Mouse (Mus musculus): Measurements from ENCODE around the gene Dip2b. TPM values are rescaled to one million over a fixed set of nuclear protein-coding genes. Genes with fewer than 3 reads are reported as not detected.
A peak's percentile ranks its signal among the peaks of the same experiment; 100 is the strongest.

Gene Dip2b
- polyA plus RNA-seq, 1 experiment from 2014 or later: 3.0 TPM

GRCm38 (mm10) chr15:100025076-100025834 lies 13.2 kb upstream of the Dip2b start:
- Histone ChIP-seq H3K9me3 (replicated peaks; ENCODE audit: control insufficient read depth, low read length) (no peaks in the 10 kb centered on the region), H3K9ac (ENCODE audit: low read depth, low read length) (no peak overlapping the region), H3K36me3 (ENCODE audit: control insufficient read depth, insufficient read depth) (no peaks in the 10 kb centered on the region), H3K27me3 (ENCODE audit: control insufficient read depth, insufficient read depth, low read depth, low read length) (no peaks in the 10 kb centered on the region), H3K4me3 (ENCODE audit: low read depth, low read length) (no peak overlapping the region), H3K4me1 (ENCODE audit: control insufficient read depth, low read depth, low read length) (peaks cover 3% of the 10 kb centered on the region), H3K27ac (ENCODE audit: low read length) (no peak overlapping the region), H3K4me2 (ENCODE audit: low read depth, low read length) (no peak overlapping the region)
- no peak for ATAC-seq (ENCODE audit: low read depth)
- 56% methylated on average over 11 of the region's 11 CpGs for WGBS (ENCODE audit: insufficient replicate concordance)

- 63% methylated on average over 2 of the region's 2 CpGs for WGBS (ENCODE audit: insufficient replicate concordance)
These were observed 10.3 kb upstream of the Dip2b start for GRCm38 (mm10) chr15:100028133-100028532.

GRCm38 (mm10) chr15:100029497-100029896 lies 9.0 kb upstream of the Dip2b start:
- Histone ChIP-seq H3K4me2 (ENCODE audit: low read depth, low read length) (no peak overlapping the region), H3K27me3 (ENCODE audit: control insufficient read depth, insufficient read depth, low read depth, low read length) (no peaks in the 10 kb centered on the region), H3K27ac (ENCODE audit: low read length) (no peak overlapping the region), H3K9me3 (replicated peaks; ENCODE audit: control insufficient read depth, low read length) (no peaks in the 10 kb centered on the region), H3K9ac (ENCODE audit: low read depth, low read length) (no peak overlapping the region), H3K4me1 (ENCODE audit: control insufficient read depth, low read depth, low read length) (peaks cover 3% of the 10 kb centered on the region), H3K4me3 (ENCODE audit: low read depth, low read length) (no peak overlapping the region), H3K36me3 (ENCODE audit: control insufficient read depth, insufficient read depth) (no peaks in the 10 kb centered on the region)
- no peak for ATAC-seq (ENCODE audit: low read depth)
- 70% methylated on average over 8 of the region's 8 CpGs for WGBS (ENCODE audit: insufficient replicate concordance)

More at GRCm38 (mm10) chr15:100028133-100028532, 10.3 kb upstream of the Dip2b start:
- Histone ChIP-seq H3K9me3 (replicated peaks; ENCODE audit: control insufficient read depth, low read length) (no peaks in the 10 kb centered on the region), H3K9ac (ENCODE audit: low read depth, low read length) (no peak overlapping the region), H3K36me3 (ENCODE audit: control insufficient read depth, insufficient read depth) (no peaks in the 10 kb centered on the region), H3K4me1 (ENCODE audit: control insufficient read depth, low read depth, low read length) (peaks cover 3% of the 10 kb centered on the region), H3K27me3 (ENCODE audit: control insufficient read depth, insufficient read depth, low read depth, low read length) (no peaks in the 10 kb centered on the region), H3K4me3 (ENCODE audit: low read depth, low read length) (no peak overlapping the region), H3K27ac (ENCODE audit: low read length) (no peak overlapping the region), H3K4me2 (ENCODE audit: low read depth, low read length) (no peak overlapping the region)
- ATAC-seq (ENCODE audit: low read depth): no peak

- Histone ChIP-seq H3K27ac (ENCODE audit: low read length) (no peak overlapping the region), H3K9me3 (replicated peaks; ENCODE audit: control insufficient read depth, low read length) (no peaks in the 10 kb centered on the region), H3K4me2 (ENCODE audit: low read depth, low read length) (no peak overlapping the region), H3K4me1 (ENCODE audit: control insufficient read depth, low read depth, low read length) (no peaks in the 10 kb centered on the region), H3K4me3 (ENCODE audit: low read depth, low read length) (no peak overlapping the region), H3K9ac (ENCODE audit: low read depth, low read length) (no peak overlapping the region), H3K36me3 (ENCODE audit: control insufficient read depth, insufficient read depth) (no peaks in the 10 kb centered on the region), H3K27me3 (ENCODE audit: control insufficient read depth, insufficient read depth, low read depth, low read length) (no peaks in the 10 kb centered on the region)
- WGBS (ENCODE audit: insufficient replicate concordance): 67% methylated on average over 2 of the region's 2 CpGs
- ATAC-seq (ENCODE audit: low read depth): no peak
These were observed 8.6 kb upstream of the Dip2b start for GRCm38 (mm10) chr15:100029900-100030299.

- no peaks in the 10 kb centered on the region for H3K27me3 ChIP-seq (ENCODE audit: control insufficient read depth, insufficient read depth, low read depth, low read length)
- H3K36me3 ChIP-seq (ENCODE audit: control insufficient read depth, insufficient read depth): no peaks in the 10 kb centered on the region
- H3K4me3 ChIP-seq (ENCODE audit: low read depth, low read length): no peak overlapping the region
- no peak overlapping the region for H3K4me2 ChIP-seq (ENCODE audit: low read depth, low read length)
- ATAC-seq (ENCODE audit: low read depth): no peak
- no peaks in the 10 kb centered on the region for H3K9me3 ChIP-seq (replicated peaks; ENCODE audit: control insufficient read depth, low read length)
- no peak overlapping the region for H3K9ac ChIP-seq (ENCODE audit: low read depth, low read length)
- H3K27ac ChIP-seq (ENCODE audit: low read length): no peak overlapping the region
- 68% methylated on average over 3 of the region's 3 CpGs for WGBS (ENCODE audit: insufficient replicate concordance)
- no peaks in the 10 kb centered on the region for H3K4me1 ChIP-seq (ENCODE audit: control insufficient read depth, low read depth, low read length)
These were observed 5.9 kb upstream of the Dip2b start for GRCm38 (mm10) chr15:100032546-100032945.

- no peaks in the 10 kb centered on the region for H3K36me3 ChIP-seq (ENCODE audit: control insufficient read depth, insufficient read depth)
These were observed 687 bp downstream of the Dip2b start for GRCm38 (mm10) chr15:100039001-100039701.

GRCm38 (mm10) chr15:100040541-100041266 lies 2.2 kb downstream of the Dip2b start:
- WGBS (ENCODE audit: insufficient replicate concordance): 23% methylated on average over 14 of the region's 14 CpGs
- H3K27ac ChIP-seq (ENCODE audit: low read length): no peak overlapping the region

More at GRCm38 (mm10) chr15:100039001-100039701, 687 bp downstream of the Dip2b start:
- Histone ChIP-seq H3K4me1 (ENCODE audit: control insufficient read depth, low read depth, low read length) (peaks cover 25% of the 10 kb centered on the region), H3K27me3 (ENCODE audit: control insufficient read depth, insufficient read depth, low read depth, low read length) (peaks cover 14% of the 10 kb centered on the region), H3K4me3 (ENCODE audit: low read depth, low read length) (peak overlapping the region; percentile 84), H3K9me3 (replicated peaks; ENCODE audit: control insufficient read depth, low read length) (no peaks in the 10 kb centered on the region), H3K9ac (ENCODE audit: low read depth, low read length) (peak overlapping the region; percentile 92), H3K27ac (ENCODE audit: low read length) (peak overlapping the region; percentile 78), H3K4me2 (ENCODE audit: low read depth, low read length) (peak overlapping the region; percentile 86)
- no peak; the same call in 1 of the 2 replicates for ATAC-seq (ENCODE audit: low read depth)
- WGBS (ENCODE audit: insufficient replicate concordance): under 1% methylated on average over 36 of the region's 36 CpGs

GRCm38 (mm10) chr15:100041267-100042047 lies 3.0 kb downstream of the Dip2b start:
- Histone ChIP-seq H3K9ac (ENCODE audit: low read depth, low read length) (no peak overlapping the region), H3K4me2 (ENCODE audit: low read depth, low read length) (peak overlapping the region; percentile 26), H3K27ac (ENCODE audit: low read length) (no peak overlapping the region), H3K4me1 (ENCODE audit: control insufficient read depth, low read depth, low read length) (peaks cover 25% of the 10 kb centered on the region), H3K27me3 (ENCODE audit: control insufficient read depth, insufficient read depth, low read depth, low read length) (peaks cover 14% of the 10 kb centered on the region), H3K36me3 (ENCODE audit: control insufficient read depth, insufficient read depth) (no peaks in the 10 kb centered on the region), H3K9me3 (replicated peaks; ENCODE audit: control insufficient read depth, low read length) (no peaks in the 10 kb centered on the region), H3K4me3 (ENCODE audit: low read depth, low read length) (no peak overlapping the region)
- no peak for ATAC-seq (ENCODE audit: low read depth)
- 24% methylated on average over 10 of the region's 10 CpGs for WGBS (ENCODE audit: insufficient replicate concordance)

More at GRCm38 (mm10) chr15:100040541-100041266, 2.2 kb downstream of the Dip2b start:
- no peak for ATAC-seq (ENCODE audit: low read depth)
- no peak overlapping the region for H3K4me3 ChIP-seq (ENCODE audit: low read depth, low read length)
- no peaks in the 10 kb centered on the region for H3K9me3 ChIP-seq (replicated peaks; ENCODE audit: control insufficient read depth, low read length)
- no peak overlapping the region for H3K9ac ChIP-seq (ENCODE audit: low read depth, low read length)
- H3K4me1 ChIP-seq (ENCODE audit: control insufficient read depth, low read depth, low read length): peaks cover 25% of the 10 kb centered on the region
- no peaks in the 10 kb centered on the region for H3K36me3 ChIP-seq (ENCODE audit: control insufficient read depth, insufficient read depth)
- peak overlapping the region; percentile 26 for H3K4me2 ChIP-seq (ENCODE audit: low read depth, low read length)
- H3K27me3 ChIP-seq (ENCODE audit: control insufficient read depth, insufficient read depth, low read depth, low read length): peaks cover 14% of the 10 kb centered on the region
